Mouse (Mus musculus) midbrain, embryonic 14.5 days (tissue): ENCODE data around the gene Ankzf1. TPM values are rescaled to one million over a fixed set of nuclear protein-coding genes. Genes with fewer than 3 reads are reported as not detected.

Experiments used
- ATAC-seq: fragments of 200-750 bp; cut with Nextera tagmentation; 2 replicates; pipeline ENCODE4 v1.8.0; 2017; ENCODE audit warnings: moderate number of reproducible peaks, moderate library complexity; ENCODE audit not compliant: low FRiP score, low TSS enrichment
- DNase-seq: peaks from one replicate; pipeline ENCODE4 v3.0.0-alpha.2; 2015
- H3K27ac ChIP-seq: fragments of 300-500 bp; sonication (generic); replicated peaks from 2 replicates; pipeline ENCODE4 v1.5.1; 2014; ENCODE audit warnings: mild to moderate bottlenecking, low read depth, low read length, moderate library complexity
- H3K27me3 ChIP-seq: fragments of 300-500 bp; sonication (generic); 2 replicates; pipeline ENCODE4 v1.6.1; 2014; ENCODE audit warnings: low read length, control low read depth, mixed read lengths; ENCODE audit not compliant: control insufficient read depth, insufficient read depth
- H3K36me3 ChIP-seq: fragments of 300-500 bp; sonication (generic); 2 replicates; pipeline ENCODE4 v1.6.1; 2014; ENCODE audit warnings: low read length, control low read depth; ENCODE audit not compliant: control insufficient read depth, insufficient read depth
- H3K4me1 ChIP-seq: fragments of 300-500 bp; sonication (generic); 2 replicates; pipeline ENCODE4 v1.6.1; 2014; ENCODE audit warnings: mild to moderate bottlenecking, antibody characterized with exemption, low read length, control low read depth; ENCODE audit not compliant: control insufficient read depth, insufficient read depth
- H3K4me2 ChIP-seq: fragments of 300-500 bp; sonication (generic); 2 replicates; pipeline ENCODE4 v1.6.1; 2014; ENCODE audit warnings: mild to moderate bottlenecking, low read length, moderate library complexity
- H3K4me3 ChIP-seq: fragments of 300-500 bp; sonication (generic); replicated peaks from 2 replicates; pipeline ENCODE4 v1.5.1; 2014; ENCODE audit warnings: low read depth, low read length
- H3K9ac ChIP-seq: fragments of 300-500 bp; sonication (generic); replicated peaks from 2 replicates; pipeline ENCODE4 v1.6.1; 2014; ENCODE audit warnings: mild to moderate bottlenecking, low read length, moderate library complexity
- H3K9me3 ChIP-seq: fragments of 300-500 bp; sonication (generic); 2 replicates; pipeline ENCODE4 v1.6.1; 2016; ENCODE audit warnings: low read length, control low read depth, mixed read lengths; ENCODE audit not compliant: control insufficient read depth
- WGBS: fragments of 180-500 bp; shearing (Covaris S2); extraction: QIAGEN DNeasy Blood & Tissue Kit; methylation state at CpG from one replicate; pipeline ENCODE4 v1.1.7; 2014; 5-methylcytosine and 5-hydroxymethylcytosine counted together
- polyA plus RNA-seq: library from polyadenylated mRNA; unstranded; fragments of >200 nt; fragmentation: Nextera tagmentation; extraction: Ambion mirVana; gene quantifications from 2 replicates; pipeline ENCODE4 v1.2.1, GENCODE M21; 2014

Gene Ankzf1
- polyA plus RNA-seq, 1 experiment from 2014 or later: 18.1 TPM

GRCm38 (mm10) chr1:75216797-75217585 lies 25.0 kb downstream of the Ankzf1 start:
- Histone ChIP-seq H3K36me3 (peaks cover 29% of the 10 kb centered on the region), H3K9me3 (no peaks in the 10 kb centered on the region), H3K4me1 (peaks cover 18% of the 10 kb centered on the region), H3K4me2 (no peak overlapping the region), H3K27me3 (peaks cover 46% of the 10 kb centered on the region), H3K27ac (no peak overlapping the region), H3K9ac (no peak overlapping the region), H3K4me3 (no peak overlapping the region)
- DNase-seq: no peak
- no peak for ATAC-seq
- 85% methylated on average over 13 of the region's 13 CpGs for WGBS

- WGBS: 8% methylated on average over 6 of the region's 6 CpGs
- Histone ChIP-seq H3K4me1 (peaks cover 17% of the 10 kb centered on the region), H3K4me2 (peak overlapping the region; percentile 97), H3K36me3 (peaks cover 25% of the 10 kb centered on the region), H3K27me3 (peaks cover 46% of the 10 kb centered on the region), H3K9ac (no peak overlapping the region), H3K9me3 (no peaks in the 10 kb centered on the region), H3K27ac (no peak overlapping the region), H3K4me3 (no peak overlapping the region)
- ATAC-seq (no peak), DNase-seq (no peak)
Measured at GRCm38 (mm10) chr1:75217893-75218226, 25.9 kb downstream of the Ankzf1 start.

DNA sequence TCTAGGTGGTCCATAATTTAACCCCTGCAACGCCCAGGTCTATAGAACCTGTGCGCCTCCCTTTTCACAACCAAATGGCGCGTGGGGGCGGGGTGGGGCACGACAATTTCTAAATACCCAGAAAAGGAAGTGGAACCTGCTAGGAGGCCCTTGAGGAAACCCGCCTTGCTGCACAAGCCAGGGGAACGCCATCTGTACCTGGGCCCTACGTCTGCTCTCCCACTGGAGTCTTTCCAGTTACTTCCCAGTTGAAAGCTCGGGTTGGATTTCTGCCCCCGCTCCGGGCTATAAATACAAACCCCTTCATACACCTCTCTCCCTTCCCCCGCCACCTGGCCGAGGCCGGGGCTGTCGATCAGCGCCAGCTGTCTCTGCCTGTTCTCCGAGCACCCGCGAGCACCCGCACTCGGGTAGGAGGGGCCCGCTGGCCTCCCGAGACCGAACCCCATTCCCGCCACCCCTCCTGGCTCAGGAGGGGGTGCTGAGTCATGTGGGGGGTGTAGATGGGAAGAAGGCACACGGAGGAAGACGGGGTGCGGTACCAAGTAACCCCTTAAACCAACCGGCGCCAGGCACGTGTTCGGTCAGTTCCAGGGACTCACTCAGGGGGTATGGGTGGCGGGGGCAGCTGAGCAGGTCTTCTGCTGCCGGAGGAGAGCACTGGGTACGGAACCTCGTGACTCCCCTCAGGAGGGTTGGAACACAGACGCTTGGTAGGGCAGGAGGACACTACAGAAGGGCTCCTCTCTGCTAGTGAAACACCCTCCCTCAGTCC lies 26.5 kb downstream of the Ankzf1 start:
- H3K4me1 ChIP-seq: peaks cover 17% of the 10 kb centered on the region
- peaks cover 46% of the 10 kb centered on the region for H3K27me3 ChIP-seq
- H3K9me3 ChIP-seq: no peaks in the 10 kb centered on the region
- WGBS: 2% methylated on average over 38 of the region's 38 CpGs
- H3K4me3 ChIP-seq: peak overlapping the region; percentile 52
- H3K4me2 ChIP-seq: peak overlapping the region; percentile 97
- H3K9ac ChIP-seq: peak overlapping the region; percentile 30; the same call in 1 of the 2 replicates
- ATAC-seq: peak; percentile 49; the same call in 1 of the 2 replicates
- peaks cover 20% of the 10 kb centered on the region for H3K36me3 ChIP-seq
- H3K27ac ChIP-seq: no peak overlapping the region
- DNase-seq: no peak

DNA sequence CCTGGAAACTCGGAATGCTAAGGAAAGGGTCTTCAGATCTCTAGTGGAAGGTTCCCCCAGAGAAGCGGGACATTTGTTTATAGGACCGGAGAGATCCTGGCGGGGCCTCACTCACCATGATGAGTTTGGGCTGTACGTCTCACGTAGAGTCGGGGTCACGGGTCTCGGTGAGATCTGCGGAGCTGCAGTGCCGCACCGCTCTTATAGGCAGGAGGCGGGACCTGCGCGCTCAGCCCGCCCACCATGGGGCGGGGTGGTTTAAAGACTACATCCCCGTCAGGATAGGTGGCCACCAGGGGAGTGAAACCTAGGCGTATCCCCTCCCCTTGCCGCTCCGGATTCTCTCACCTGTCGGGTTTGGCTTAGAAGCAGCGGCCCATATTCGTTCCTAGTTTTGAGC lies 27.1 kb downstream of the Ankzf1 start:
- ATAC-seq (peak; percentile 76), DNase-seq (peak; percentile 84)
- Histone ChIP-seq H3K9ac (peak overlapping the region; percentile 62), H3K4me2 (peak overlapping the region; percentile 97), H3K4me1 (peaks cover 17% of the 10 kb centered on the region), H3K4me3 (peak overlapping the region; percentile 52), H3K27ac (no peak overlapping the region), H3K27me3 (peaks cover 46% of the 10 kb centered on the region), H3K9me3 (no peaks in the 10 kb centered on the region), H3K36me3 (peaks cover 13% of the 10 kb centered on the region)
- WGBS: under 1% methylated on average over 24 of the region's 24 CpGs

- WGBS: under 1% methylated on average over 34 of the region's 34 CpGs
- H3K4me2 ChIP-seq: peak within 1 kb of the TSS; percentile 97
- DNase-seq (peak; percentile 62), ATAC-seq (peak; percentile 56)
- H3K27ac ChIP-seq: no peak within 1 kb of the TSS
- H3K9ac ChIP-seq: peak within 1 kb of the TSS; percentile 62
- H3K9me3 ChIP-seq: no peaks in the 10 kb centered on the region
- H3K36me3 ChIP-seq: peaks cover 9% of the 10 kb centered on the region
- peak within 1 kb of the TSS; percentile 52 for H3K4me3 ChIP-seq
- peaks cover 46% of the 10 kb centered on the region for H3K27me3 ChIP-seq
- peaks cover 17% of the 10 kb centered on the region for H3K4me1 ChIP-seq
Measured at GRCm38 (mm10) chr1:75219531-75219930, 27.6 kb downstream of the Ankzf1 start, which contains the start of gene Tuba4a. Gene Tuba4a (minus strand): TSS chr1:75219865.

GRCm38 (mm10) chr1:75221538-75221937 lies 29.6 kb downstream of the Ankzf1 start:
- Histone ChIP-seq H3K4me1 (peaks cover 17% of the 10 kb centered on the region), H3K27ac (no peak overlapping the region), H3K9me3 (no peaks in the 10 kb centered on the region), H3K9ac (no peak overlapping the region), H3K27me3 (peaks cover 46% of the 10 kb centered on the region), H3K4me3 (no peak overlapping the region), H3K4me2 (no peak overlapping the region), H3K36me3 (no peaks in the 10 kb centered on the region)
- DNase-seq: no peak
- no peak for ATAC-seq
- WGBS: 75% methylated on average over 3 of the region's 3 CpGs

- Histone ChIP-seq H3K4me1 (peaks cover 17% of the 10 kb centered on the region), H3K9ac (no peak overlapping the region), H3K27me3 (peaks cover 33% of the 10 kb centered on the region), H3K36me3 (no peaks in the 10 kb centered on the region), H3K4me2 (no peak overlapping the region), H3K9me3 (no peaks in the 10 kb centered on the region), H3K4me3 (no peak overlapping the region), H3K27ac (no peak overlapping the region)
- ATAC-seq (no peak), DNase-seq (no peak)
- WGBS: 85% methylated on average over 6 of the region's 6 CpGs
Measured at GRCm38 (mm10) chr1:75222926-75223325, 31.0 kb downstream of the Ankzf1 start.

DNA sequence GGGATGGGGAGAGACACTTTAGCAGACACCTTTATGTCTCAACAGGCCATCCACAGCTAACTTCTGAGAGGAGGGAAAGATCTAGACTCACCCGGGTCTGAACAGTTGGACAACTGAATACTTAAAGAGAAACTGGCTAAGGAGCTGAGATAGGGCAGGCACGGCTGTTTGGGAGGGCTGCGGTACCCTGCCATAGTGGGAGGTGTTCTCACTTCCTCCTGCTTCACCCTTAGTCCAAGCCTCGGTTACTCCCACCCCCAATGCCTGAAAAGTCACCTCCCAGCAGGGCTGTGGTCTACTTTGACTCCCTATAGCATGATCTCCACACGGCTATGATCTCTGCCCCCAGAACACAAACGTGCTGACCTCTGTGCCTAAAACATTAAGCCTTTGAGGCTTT lies 31.6 kb downstream of the Ankzf1 start:
- Histone ChIP-seq H3K4me1 (peaks cover 13% of the 10 kb centered on the region), H3K9me3 (no peaks in the 10 kb centered on the region), H3K27ac (no peak overlapping the region), H3K9ac (no peak overlapping the region), H3K27me3 (peaks cover 27% of the 10 kb centered on the region), H3K4me2 (no peak overlapping the region), H3K36me3 (no peaks in the 10 kb centered on the region), H3K4me3 (no peak overlapping the region)
- 78% methylated on average over 6 of the region's 6 CpGs for WGBS
- DNase-seq (no peak), ATAC-seq (no peak)
